Mouse (Mus musculus) olfactory bulb, adult 2 months (tissue): Measurements from ENCODE around the gene Tusc2. TPM values are rescaled to one million over a fixed set of nuclear protein-coding genes. Genes with fewer than 3 reads are reported as not detected.
A peak's percentile ranks its signal among the peaks of the same experiment; 100 is the strongest.

Experiments used
- H3K27ac ChIP-seq: fragments of 200-500 bp; 2 replicates; pipeline ENCODE4 v1.5.1; 2012; ENCODE audit warnings: low read depth, low read length; ENCODE audit not compliant: insufficient read depth
- H3K4me1 ChIP-seq: fragments of 200-500 bp; 2 replicates; pipeline ENCODE4 v1.6.1; 2012; ENCODE audit warnings: low read length; ENCODE audit not compliant: control insufficient read depth, insufficient read depth
- H3K4me3 ChIP-seq: fragments of 200-500 bp; 2 replicates; pipeline ENCODE4 v1.5.1; 2012; ENCODE audit warnings: mild to moderate bottlenecking, low read depth, low read length, moderate library complexity; ENCODE audit not compliant: insufficient read depth
- CTCF ChIP-seq: fragments of 200-500 bp; IDR thresholded peaks from 2 replicates; pipeline ENCODE4 v1.5.1; 2012; ENCODE audit warnings: low read depth, mild to moderate bottlenecking, low read length, moderate library complexity; ENCODE audit not compliant: insufficient read depth
- POLR2A ChIP-seq: fragments of 200-500 bp; IDR thresholded peaks from 2 replicates; pipeline ENCODE4 v1.6.1; 2012; ENCODE audit warnings: mild to moderate bottlenecking, low read depth, low read length, moderate library complexity; ENCODE audit not compliant: insufficient read depth
- WGBS: fragments of 180-500 bp; shearing (Covaris S2); methylation state at CpG from one replicate; pipeline ENCODE4 v1.1.7; 2018; 5-methylcytosine and 5-hydroxymethylcytosine counted together
- polyA plus RNA-seq: library from polyadenylated mRNA; stranded (reverse); fragments of >200 nt; gene quantifications from 2 replicates; pipeline ENCODE4 v1.2.4, GENCODE M21; 2012; ENCODE audit warnings: low replicate concordance; ENCODE audit not compliant: missing spikeins, insufficient read depth, insufficient read length

Tusc2 gene
- polyA plus RNA-seq, 1 experiment, result not detected

GRCm38 (mm10) chr9:107600745-107601144 lies 37.7 kb downstream of the Tusc2 start:
- no peak for TF ChIP-seq CTCF
- no peak for TF ChIP-seq POLR2A
- H3K4me1 ChIP-seq, result peaks cover 5% of the 10 kb centered on the region; the same call in 1 of the 2 replicates
- 78% methylated on average over 12 of the region's 12 CpGs for WGBS
- H3K27ac ChIP-seq, result no peak overlapping the region
- no peak overlapping the region for H3K4me3 ChIP-seq

GRCm38 (mm10) chr9:107601275-107601674 lies 38.2 kb downstream of the Tusc2 start:
- 86% methylated on average over 11 of the region's 11 CpGs for whole genome bisulfite sequencing
- Histone ChIP-seq H3K4me1 (peaks cover 5% of the 10 kb centered on the region; the same call in 1 of the 2 replicates), H3K4me3 (no peak overlapping the region), H3K27ac (no peak overlapping the region)
- TF ChIP-seq CTCF (no peak), POLR2A (no peak)

GRCm38 (mm10) chr9:107602068-107602648 lies 39.1 kb downstream of the Tusc2 start:
- Histone ChIP-seq H3K4me1 (peaks cover 5% of the 10 kb centered on the region; the same call in 1 of the 2 replicates), H3K4me3 (no peak overlapping the region), H3K27ac (no peak overlapping the region)
- no peak for TF ChIP-seq POLR2A
- TF ChIP-seq CTCF, result peak; percentile 94
- WGBS, result 7% methylated on average over 10 of the region's 10 CpGs

- Histone ChIP-seq H3K4me3 (no peak overlapping the region), H3K4me1 (peaks cover 5% of the 10 kb centered on the region; the same call in 1 of the 2 replicates), H3K27ac (no peak overlapping the region)
- TF ChIP-seq CTCF (no peak), POLR2A (no peak)
- WGBS, result 87% methylated on average over 6 of the region's 6 CpGs
Measured at GRCm38 (mm10) chr9:107603251-107603650, 40.2 kb downstream of the Tusc2 start.

- TF ChIP-seq POLR2A (no peak), CTCF (no peak)
Measured at GRCm38 (mm10) chr9:107605041-107605661, 42.1 kb downstream of the Tusc2 start.

GRCm38 (mm10) chr9:107606591-107606990 lies 43.5 kb downstream of the Tusc2 start:
- TF ChIP-seq POLR2A (no peak), CTCF (no peak)
- peaks cover 7% of the 10 kb centered on the region for H3K4me1 ChIP-seq
- 64% methylated on average over 9 of the region's 9 CpGs for WGBS
- no peak overlapping the region for H3K4me3 ChIP-seq
- no peak overlapping the region for H3K27ac ChIP-seq

More at GRCm38 (mm10) chr9:107605041-107605661, 42.1 kb downstream of the Tusc2 start:
- no peak overlapping the region for H3K4me3 ChIP-seq
- no peak overlapping the region for H3K27ac ChIP-seq
- WGBS, result 67% methylated on average over 23 of the region's 23 CpGs
- peaks cover 2% of the 10 kb centered on the region; the same call in 1 of the 2 replicates for H3K4me1 ChIP-seq

- Histone ChIP-seq H3K4me1 (peaks cover 9% of the 10 kb centered on the region), H3K27ac (no peak overlapping the region), H3K4me3 (no peak overlapping the region)
- TF ChIP-seq CTCF (no peak), POLR2A (no peak)
- 90% methylated on average over 2 of the region's 2 CpGs for WGBS
Measured at GRCm38 (mm10) chr9:107607036-107607435, 44.0 kb downstream of the Tusc2 start.

GRCm38 (mm10) chr9:107607653-107608245 lies 44.7 kb downstream of the Tusc2 start:
- H3K4me3 ChIP-seq, result no peak overlapping the region
- no peak overlapping the region for H3K27ac ChIP-seq
- TF ChIP-seq CTCF (no peak), POLR2A (no peak)
- 66% methylated on average over 9 of the region's 9 CpGs for WGBS
- H3K4me1 ChIP-seq, result peaks cover 13% of the 10 kb centered on the region
